Mouse (Mus musculus) kidney, adult 2 months (tissue): ENCODE measurements around the gene Spata13.

Source experiments
- CTCF ChIP-seq: fragments of 200-500 bp; conservative IDR thresholded peaks from 2 replicates; pipeline ENCODE4 v1.5.1; 2011; ENCODE audit warnings: low read depth, mild to moderate bottlenecking, control low read depth, low read length, moderate library complexity, mixed read lengths; ENCODE audit not compliant: insufficient read depth, insufficient read length
- POLR2A ChIP-seq: fragments of 200-500 bp; IDR thresholded peaks from one replicate; pipeline ENCODE4 v1.6.1; 2011; ENCODE audit warnings: low read depth, low read length, control low read depth

DNA sequence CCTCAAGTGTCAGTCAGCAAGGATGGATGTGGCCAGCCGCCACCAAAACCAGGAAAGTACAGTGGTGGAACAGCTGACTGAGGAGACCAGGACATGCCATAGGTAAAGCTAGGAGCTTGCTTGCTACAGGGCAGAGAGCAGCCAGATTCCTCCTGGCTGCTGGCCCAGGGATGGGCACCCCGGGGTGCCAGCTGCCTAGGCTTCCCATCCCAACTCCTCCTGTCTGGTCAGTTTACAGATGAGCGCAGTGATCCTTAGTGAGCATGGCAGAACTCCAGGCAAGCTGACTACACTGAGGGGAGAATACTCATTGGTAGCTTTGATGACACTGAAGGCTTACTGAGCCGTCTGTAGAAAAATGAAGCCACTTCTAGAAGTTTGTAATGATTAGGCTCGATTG is 101.4 kb downstream of the Spata13 start:
- TF ChIP-seq CTCF (no peak), POLR2A (no peak)
